Mouse (Mus musculus) olfactory bulb, adult 2 months (tissue): ENCODE data around the gene Foxk1.

Experiments
- CTCF ChIP-seq: fragments of 200-500 bp; IDR thresholded peaks from 2 replicates; pipeline ENCODE4 v1.5.1; 2012; ENCODE audit warnings: low read depth, mild to moderate bottlenecking, low read length, moderate library complexity; ENCODE audit not compliant: insufficient read depth
- POLR2A ChIP-seq: fragments of 200-500 bp; IDR thresholded peaks from 2 replicates; pipeline ENCODE4 v1.6.1; 2012; ENCODE audit warnings: mild to moderate bottlenecking, low read depth, low read length, moderate library complexity; ENCODE audit not compliant: insufficient read depth

DNA sequence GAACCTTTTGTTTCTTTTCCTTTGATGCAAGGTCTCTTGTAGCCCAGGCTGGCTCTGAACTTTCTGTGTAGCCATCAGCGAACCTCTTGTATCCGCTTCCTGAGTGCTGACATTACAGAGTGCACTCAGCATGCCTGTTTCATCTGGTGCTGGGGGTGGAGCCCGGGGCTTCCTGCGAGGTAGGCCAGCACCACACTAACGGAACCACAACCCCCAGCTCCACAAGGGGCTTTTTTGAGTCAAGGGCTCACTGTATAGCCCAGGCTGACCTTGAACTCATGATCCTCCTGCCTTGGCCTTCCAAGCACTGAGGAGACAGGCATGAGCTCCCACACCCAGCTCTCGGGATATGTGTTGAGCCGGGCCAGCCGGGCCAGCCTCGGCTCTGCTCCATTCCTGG is 49.5 kb downstream of the Foxk1 start:
- TF ChIP-seq CTCF: no peak
- TF ChIP-seq POLR2A: no peak
